Mouse (Mus musculus) fat pad, adult 2 months (tissue): ENCODE results near the gene Slc16a3.

Experiments
- DNase-seq: peaks from one replicate; pipeline ENCODE4 v3.0.0-alpha.2; 2011; ENCODE audit warnings: low read depth, low spot score; ENCODE audit errors: extremely low read depth

The Slc16a3 gene

GRCm38 (mm10) chr11:120971237-120971636 lies 23.0 kb downstream of the Slc16a3 start:
- DNase-seq: no peak

DNA sequence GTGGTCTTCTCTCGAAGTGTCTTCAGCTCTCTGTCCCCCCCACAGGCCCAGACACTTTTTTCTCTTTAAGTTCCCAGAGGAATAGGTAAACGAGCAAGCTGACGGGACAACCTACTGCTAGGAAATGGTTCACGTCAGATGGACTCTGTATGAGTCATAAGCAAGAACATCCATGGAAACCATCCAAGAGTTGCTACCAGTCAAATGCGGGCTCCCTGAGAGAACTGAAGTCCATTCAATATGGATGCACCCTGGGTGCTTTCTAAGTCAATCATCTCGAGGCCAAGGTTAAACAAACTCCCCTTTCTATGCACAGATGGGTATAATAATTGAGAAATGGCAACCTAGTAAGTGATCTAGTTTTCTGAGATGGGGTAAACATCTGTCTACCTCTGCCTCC lies 25.0 kb downstream of the Slc16a3 start:
- DNase-seq: no peak

DNA sequence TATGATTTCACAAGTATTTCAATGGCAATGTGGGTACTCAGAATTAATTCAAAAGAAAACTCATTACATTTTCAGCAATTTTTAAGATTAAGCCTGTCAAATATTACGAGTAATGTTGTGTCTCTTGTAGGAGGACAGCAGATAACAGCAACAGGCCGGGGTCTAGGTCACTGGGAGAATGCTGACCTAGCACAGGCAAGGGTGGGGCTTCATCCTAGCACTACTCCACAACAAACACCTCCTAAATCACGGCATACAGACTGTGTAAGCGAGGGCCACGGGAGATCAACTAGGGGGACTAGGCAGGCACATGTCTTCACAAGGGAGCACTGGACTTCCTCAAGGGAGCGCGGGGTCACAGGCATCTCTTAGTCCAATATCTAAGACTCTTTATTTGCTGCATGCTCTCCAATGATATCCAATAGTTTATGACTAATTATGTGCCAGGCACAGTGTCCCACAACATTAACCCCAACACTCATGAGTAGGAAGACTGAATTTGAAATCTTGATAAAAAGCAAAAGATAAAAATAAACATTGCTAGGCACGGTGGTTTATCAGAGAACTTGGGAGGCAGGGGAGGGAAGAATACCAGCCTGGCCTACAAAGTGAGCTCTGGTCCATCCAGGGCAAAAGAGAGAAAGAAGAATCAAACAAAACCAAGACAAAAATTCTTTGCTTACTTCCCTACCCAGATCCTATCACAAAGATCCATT lies 31.6 kb downstream of the Slc16a3 start:
- DNase-seq: no peak

DNA sequence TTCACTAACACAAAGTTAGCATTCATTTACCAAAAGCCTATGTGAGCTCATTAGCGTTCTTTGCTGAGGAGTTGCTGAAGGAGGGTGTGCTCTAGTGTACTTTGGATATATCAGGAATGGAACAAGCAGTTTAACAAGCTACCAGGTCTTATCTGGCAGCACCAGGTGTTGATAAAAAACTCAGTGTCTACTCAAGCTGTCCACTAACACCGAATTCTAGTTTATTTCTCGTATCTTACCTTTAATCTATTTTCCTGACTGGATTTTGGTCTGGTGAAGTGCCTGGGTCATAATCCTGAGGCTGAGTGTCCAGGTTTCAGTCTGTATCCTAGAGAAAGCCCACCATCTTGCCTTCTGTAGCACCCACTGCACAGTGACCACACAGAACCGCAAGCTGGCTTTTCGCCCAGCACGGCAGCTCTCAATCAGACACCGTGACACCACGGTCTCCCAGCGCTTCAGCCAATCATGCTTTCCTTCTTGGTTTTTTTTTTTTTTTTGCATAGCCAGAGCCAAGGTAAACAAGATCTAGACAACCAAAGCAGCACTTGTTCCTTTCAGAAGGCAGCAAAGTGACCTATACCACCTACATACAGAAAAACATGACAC lies 32.3 kb downstream of the Slc16a3 start:
- no peak for DNase-seq

GRCm38 (mm10) chr11:120981661-120982060 lies 33.4 kb downstream of the Slc16a3 start:
- no peak for DNase-seq

GRCm38 (mm10) chr11:120982459-120982858 lies 34.2 kb downstream of the Slc16a3 start:
- no peak for DNase-seq

DNA sequence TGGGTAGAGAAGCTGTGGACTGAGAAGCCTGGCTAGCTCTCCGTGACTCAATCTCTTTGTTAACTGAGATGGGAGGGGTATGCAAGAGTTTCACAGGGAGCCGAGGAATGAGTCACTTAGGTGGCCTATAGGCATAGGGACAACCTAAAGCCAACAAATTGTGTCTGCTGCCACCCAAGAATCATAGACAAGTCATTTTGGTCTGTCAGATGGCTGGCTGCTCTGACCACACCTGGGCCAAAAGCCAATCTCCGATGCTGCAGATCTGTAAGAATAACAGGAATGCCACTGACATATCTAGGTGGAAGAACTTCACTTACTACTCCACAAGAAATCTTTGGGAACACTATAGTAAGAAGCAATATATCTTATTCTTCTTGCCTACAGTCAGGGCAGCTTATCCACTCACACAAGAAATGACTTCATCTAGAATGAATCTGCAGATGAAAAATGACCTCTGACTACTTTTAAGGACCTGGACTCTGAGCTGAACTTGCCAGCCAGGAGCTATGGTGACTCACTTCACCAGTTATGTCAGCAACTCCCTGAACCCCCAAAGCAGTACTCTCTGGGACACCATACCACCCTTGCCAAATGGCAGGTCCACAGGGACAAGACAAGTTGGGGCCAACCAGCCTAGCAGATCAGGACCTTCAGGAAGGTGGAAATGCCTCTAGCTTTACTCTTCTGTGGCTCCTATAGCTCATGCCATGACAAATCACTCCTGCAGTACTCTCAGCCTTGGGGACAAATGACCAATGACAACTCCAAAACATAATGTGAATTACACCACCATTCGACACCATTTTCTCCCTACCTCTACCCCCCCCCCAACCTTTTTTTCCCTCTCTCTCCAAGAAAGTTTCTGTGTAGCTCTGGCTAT lies 36.4 kb downstream of the Slc16a3 start:
- no peak for DNase-seq

DNA sequence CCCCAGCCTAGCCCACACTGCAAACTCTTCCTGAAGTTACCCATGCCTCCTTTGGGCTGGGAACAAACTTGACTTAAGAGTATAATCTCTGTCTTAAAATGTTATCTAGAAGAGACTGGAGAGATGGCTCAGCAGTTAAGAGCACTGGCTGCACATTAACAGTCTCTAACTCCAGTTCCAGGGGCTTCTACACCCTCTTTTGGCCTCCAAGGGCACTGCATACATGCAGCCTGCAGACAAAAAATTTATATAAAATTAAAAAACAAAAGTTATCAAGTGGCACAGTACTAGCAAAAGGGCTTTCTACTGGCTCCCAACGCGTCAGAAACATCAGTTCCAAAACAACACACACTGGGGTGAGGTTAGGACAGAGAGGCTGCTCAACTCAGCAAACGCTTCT lies 39.3 kb downstream of the Slc16a3 start:
- no peak for DNase-seq

GRCm38 (mm10) chr11:120988410-120988809 lies 40.1 kb downstream of the Slc16a3 start:
- no peak for DNase-seq

DNA sequence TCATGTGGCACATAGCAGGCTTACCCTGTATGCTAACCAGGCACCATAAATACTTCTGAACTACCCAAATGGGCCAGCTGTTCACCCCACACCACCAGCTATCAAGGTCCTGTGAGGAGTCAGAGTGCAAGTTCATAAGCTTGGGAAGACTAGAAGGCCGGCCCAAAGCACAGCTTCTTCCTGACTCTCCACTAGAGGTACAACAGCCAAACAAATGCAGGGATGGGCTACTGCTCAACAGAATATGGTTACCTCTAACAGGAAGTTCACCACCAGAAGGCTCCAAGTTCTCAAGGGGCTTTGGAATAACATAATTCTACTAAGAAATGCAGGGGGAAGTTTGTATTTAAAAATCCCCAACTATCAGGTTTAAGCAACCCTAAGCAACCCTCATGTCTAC lies 41.2 kb downstream of the Slc16a3 start:
- no peak for DNase-seq

- no peak for DNase-seq
Measured at GRCm38 (mm10) chr11:120990126-120990781, 42.0 kb downstream of the Slc16a3 start.

GRCm38 (mm10) chr11:120990951-120991526 lies 42.8 kb downstream of the Slc16a3 start, which contains the start of gene Csnk1d:
Csnk1d (minus strand) TSS chr11:120991330.
- no peak for DNase-seq

DNA sequence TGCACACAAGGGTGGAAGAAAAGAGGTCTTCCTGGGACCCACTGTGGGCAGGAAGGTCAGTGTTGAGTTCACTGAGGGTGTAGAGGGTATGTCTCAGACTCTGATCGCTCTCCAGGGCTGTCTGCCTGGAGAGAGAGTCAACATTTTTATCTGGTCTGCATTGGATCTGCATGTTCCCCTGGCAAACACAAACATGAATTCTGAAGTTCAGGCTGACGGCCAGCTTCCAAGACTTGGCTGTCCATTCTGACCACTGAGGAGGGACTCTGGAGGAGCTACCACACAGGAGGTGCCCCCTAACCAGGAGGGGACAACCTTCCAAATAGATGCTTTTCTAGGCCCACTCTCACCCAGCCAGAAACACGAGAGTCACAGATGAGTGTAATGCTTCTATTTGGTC lies 43.5 kb downstream of the Slc16a3 start:
- DNase-seq: no peak

DNA sequence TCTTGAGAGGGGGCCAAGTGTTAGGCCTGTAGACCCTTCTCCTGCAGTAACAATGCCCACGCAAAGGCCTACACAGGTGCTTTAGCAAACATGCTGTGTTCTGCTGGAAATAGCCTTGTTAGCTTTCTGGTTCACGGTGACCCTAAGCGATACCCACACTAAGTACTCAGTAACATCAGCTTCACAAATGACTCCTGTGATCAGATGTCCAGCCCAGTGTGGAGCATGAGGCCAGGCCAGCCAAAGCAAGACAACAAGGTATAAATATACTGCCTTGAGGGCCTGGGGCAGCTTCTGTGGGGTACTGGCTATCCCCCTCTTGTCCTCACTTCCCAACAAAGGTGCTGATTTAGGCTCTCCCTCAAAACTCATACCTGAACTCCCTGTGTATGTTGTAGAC lies 44.8 kb downstream of the Slc16a3 start:
- no peak for DNase-seq

GRCm38 (mm10) chr11:120993586-120993985 lies 45.3 kb downstream of the Slc16a3 start:
- no peak for DNase-seq

- no peak for DNase-seq
Measured at GRCm38 (mm10) chr11:120994741-120995140, 46.5 kb downstream of the Slc16a3 start.

DNA sequence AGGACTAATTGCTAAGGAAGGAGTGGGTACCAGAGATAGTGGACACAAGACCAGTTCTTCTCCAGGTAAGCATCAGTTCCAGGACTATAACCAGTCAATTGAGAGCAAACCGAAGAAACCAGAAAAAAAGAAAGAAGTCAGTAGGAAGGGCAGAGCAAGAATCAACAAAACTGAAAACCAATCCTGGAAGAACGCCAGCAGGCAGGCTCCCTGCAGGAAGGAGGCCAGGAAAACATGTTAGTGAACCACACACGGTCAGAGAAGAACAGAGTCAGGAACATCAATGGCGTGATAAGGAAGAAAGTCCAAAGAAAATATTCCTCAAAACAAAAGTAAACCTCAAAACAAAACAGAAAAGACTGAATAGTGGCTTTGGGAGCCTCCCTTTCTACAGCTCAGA lies 53.7 kb downstream of the Slc16a3 start:
- no peak for DNase-seq

DNA sequence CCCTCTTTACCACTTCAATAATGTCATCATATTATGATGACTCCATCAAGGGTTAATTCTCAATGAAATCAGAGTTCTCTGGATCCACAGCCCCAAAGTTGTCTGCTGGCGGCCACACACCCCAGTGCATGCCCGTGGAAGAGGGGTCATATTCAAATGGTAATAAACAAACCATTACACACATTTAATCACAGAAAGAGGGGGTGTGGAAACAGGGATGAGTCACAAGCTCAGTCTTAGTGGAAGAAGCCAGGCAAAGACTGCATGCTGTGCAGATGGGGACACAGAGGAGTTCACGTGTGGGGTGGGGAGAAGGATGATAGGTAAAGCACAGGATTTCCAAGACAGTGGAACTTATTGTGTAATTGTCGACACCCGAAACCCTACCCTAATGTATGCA lies 56.0 kb downstream of the Slc16a3 start:
- DNase-seq: no peak

DNA sequence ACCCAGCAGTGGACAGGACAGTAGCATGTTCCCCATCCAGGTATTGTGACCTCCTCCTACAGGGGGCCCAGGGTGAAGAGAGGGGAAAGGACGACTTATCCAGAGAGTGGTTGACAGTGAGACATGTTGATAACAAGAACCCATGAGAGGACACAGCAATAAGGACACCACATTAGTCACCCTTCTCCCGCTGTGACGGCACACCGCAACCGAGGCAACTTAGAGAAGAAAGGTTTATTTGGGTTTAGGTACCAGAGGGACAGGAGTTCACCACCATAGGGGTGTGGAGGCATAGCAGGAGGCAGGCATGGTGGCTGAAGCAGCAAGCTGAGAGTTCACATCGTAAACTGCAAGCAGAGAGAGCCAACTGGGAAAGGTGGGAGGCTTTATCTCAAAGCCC lies 57.9 kb downstream of the Slc16a3 start:
- no peak for DNase-seq

DNA sequence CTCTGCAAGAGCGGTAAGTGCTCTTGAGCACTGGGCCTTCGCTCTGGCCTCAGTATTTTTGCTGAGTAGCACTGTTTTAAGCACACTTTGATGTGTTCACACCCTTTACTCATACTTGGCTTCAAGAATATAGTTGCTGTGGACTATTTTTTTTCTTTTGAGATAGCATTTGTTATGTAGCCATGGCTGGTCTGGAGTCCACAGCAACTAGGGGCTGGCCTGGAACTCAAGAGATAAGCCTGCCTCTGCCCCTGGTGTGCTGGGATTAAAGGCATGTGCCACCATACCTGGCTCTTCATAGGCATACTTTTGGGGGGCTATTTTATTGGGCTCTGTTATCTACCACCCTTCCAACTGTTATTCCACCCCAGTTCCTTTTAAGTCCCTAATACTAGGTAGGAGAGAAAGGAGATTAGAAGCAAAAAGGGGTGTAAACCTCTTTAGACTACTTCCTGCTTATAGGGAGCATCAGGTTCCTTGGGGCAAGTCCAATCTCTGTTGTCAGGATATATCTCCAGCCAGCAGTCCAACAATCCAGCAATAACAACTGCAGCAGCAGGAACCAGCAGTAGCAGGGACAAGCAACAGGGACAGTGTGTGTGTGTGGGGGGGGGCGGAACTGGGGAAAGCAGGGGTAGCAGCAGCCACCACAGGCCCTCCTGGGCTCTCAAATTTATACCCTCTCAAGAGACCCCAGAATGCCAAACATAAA lies 61.9 kb downstream of the Slc16a3 start:
- no peak for DNase-seq
